ENCODE assay signal across 9 mouse cellular contexts in the genomic region with DNA sequence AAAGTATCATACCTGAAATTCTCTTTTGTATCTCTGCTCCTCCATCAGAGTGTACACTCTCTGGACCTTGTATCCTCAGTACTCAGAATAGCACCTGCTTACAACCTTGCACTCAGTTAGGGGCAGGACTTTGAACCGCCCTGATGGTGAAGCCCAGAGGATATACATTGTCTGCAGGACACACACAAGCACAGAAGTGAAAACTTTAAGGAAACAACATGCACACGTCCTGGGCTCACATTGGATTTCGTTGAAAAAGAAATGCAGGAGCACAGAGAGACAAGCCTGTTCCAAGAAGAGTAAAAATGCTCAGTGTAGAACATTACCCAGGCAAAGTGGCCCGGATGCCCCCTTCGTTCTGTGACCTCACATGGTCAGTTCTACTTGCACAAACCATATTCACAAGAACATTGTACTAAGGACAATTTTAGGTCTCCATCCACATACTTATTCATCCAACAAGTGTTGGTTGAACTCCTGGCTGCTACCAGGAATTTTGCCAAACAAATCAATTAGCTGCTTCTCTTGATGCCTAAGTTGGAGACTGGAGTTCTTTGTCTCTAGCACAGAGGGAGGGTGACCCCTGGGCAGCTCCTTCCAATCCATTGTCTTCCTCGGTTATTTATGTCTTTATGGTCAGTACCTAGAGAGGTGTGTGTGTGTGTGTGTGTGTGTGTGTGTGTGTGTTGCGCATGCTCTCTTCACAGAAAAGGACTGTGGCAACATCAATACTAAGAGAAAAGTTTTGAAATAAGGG. TPM values are rescaled to one million over a fixed set of nuclear protein-coding genes. Genes with fewer than 3 reads are reported as not detected.
DNase-seq lines count a peak whose midpoint lies in the region; ATAC-seq and TF ChIP-seq lines count a peak whose summit lies in the region.
"Had no signal": no experiment of that assay in that cellular context is flagged by ENCODE, and none has a peak within 500 bp of the region (broad histone marks: within the 10 kb centered on the region; RNA-seq: fewer than 3 reads in every experiment).

No protein-coding gene starts in this region.

- no peak for ATAC-seq in forebrain, embryonic 11.5 days (replicated peaks; ENCODE audit: low FRiP score)
- no peak for ATAC-seq in forebrain, embryonic 16.5 days
- ATAC-seq in megakaryocyte, adult 5-6 weeks (ENCODE audit: poor library complexity, severe bottlenecking): no peak
- ATAC-seq in hindbrain, postnatal 0 days: no peak

- no peaks in the 10 kb centered on the region for H3K9me3 ChIP-seq in forebrain, embryonic 11.5 days (ENCODE audit: control insufficient read depth, low read length)
- no peaks in the 10 kb centered on the region for H3K9me3 ChIP-seq in forebrain, embryonic 16.5 days (ENCODE audit: control insufficient read depth, low read length)
- H3K9me3 ChIP-seq in megakaryocyte, embryonic 14.5 days: peaks cover 1% of the 10 kb centered on the region; the same call in 1 of the 2 replicates
- no peaks in the 10 kb centered on the region for H3K9me3 ChIP-seq in hindbrain, postnatal 0 days (ENCODE audit: low read length)

- no peak overlapping the region for H3K27ac ChIP-seq in forebrain, embryonic 11.5 days (ENCODE audit: low read depth, low read length)
- no peak overlapping the region for H3K27ac ChIP-seq in forebrain, embryonic 16.5 days (ENCODE audit: low read length)
- no peak overlapping the region for H3K27ac ChIP-seq in hindbrain, postnatal 0 days
- H3K27ac ChIP-seq: left cerebral cortex, adult 2 months had no signal

- no peaks in the 10 kb centered on the region for H3K27me3 ChIP-seq in forebrain, embryonic 11.5 days (ENCODE audit: control insufficient read depth, insufficient read depth, low read length)
- H3K27me3 ChIP-seq in forebrain, embryonic 16.5 days (replicated peaks; ENCODE audit: control insufficient read depth, insufficient read depth, low read length): no peaks in the 10 kb centered on the region
- no peaks in the 10 kb centered on the region for H3K27me3 ChIP-seq in megakaryocyte, embryonic 14.5 days (replicated peaks)
- H3K27me3 ChIP-seq in hindbrain, postnatal 0 days (ENCODE audit: insufficient read depth, low read length): no peaks in the 10 kb centered on the region

- H3K36me3 ChIP-seq in forebrain, embryonic 11.5 days (ENCODE audit: control insufficient read depth, insufficient read depth, low read length): no peaks in the 10 kb centered on the region
- no peaks in the 10 kb centered on the region for H3K36me3 ChIP-seq in forebrain, embryonic 16.5 days (ENCODE audit: control insufficient read depth, insufficient read depth)
- peaks cover 13% of the 10 kb centered on the region for H3K36me3 ChIP-seq in megakaryocyte, embryonic 14.5 days (replicated peaks; ENCODE audit: low read length)
- no peaks in the 10 kb centered on the region for H3K36me3 ChIP-seq in hindbrain, postnatal 0 days (ENCODE audit: insufficient read depth, low read length)

- H3K4me3 ChIP-seq in forebrain, embryonic 11.5 days (ENCODE audit: low read depth, low read length): no peak overlapping the region
- H3K4me3 ChIP-seq in forebrain, embryonic 16.5 days (replicated peaks; ENCODE audit: low read length): no peak overlapping the region
- H3K4me3 ChIP-seq in megakaryocyte, embryonic 14.5 days (replicated peaks): peak overlapping the region; percentile 6
- no peak overlapping the region for H3K4me3 ChIP-seq in hindbrain, postnatal 0 days (ENCODE audit: low read length)

- no peak overlapping the region; the same call in 1 of the 2 replicates for H3K4me2 ChIP-seq in forebrain, embryonic 11.5 days (ENCODE audit: low read depth, low read length, severe bottlenecking)
- H3K4me2 ChIP-seq in forebrain, embryonic 16.5 days (ENCODE audit: low read length): no peak overlapping the region
- H3K4me2 ChIP-seq in hindbrain, postnatal 0 days (ENCODE audit: low read depth, low read length): 0 out of 2 replicates have a peak overlapping the region, but pooled peaks have one; percentile 98

- 19% methylated on average over 7 of the region's 7 CpGs for WGBS in forebrain, embryonic 11.5 days
- WGBS in forebrain, embryonic 16.5 days: 21% methylated on average over 7 of the region's 7 CpGs
- WGBS in hindbrain, postnatal 0 days: 17% methylated on average over 7 of the region's 7 CpGs

- no peak overlapping the region for H3K9ac ChIP-seq in forebrain, embryonic 11.5 days (ENCODE audit: low read length)
- no peak overlapping the region for H3K9ac ChIP-seq in forebrain, embryonic 16.5 days (replicated peaks; ENCODE audit: low read depth, low read length)
- no peak overlapping the region for H3K9ac ChIP-seq in hindbrain, postnatal 0 days (replicated peaks; ENCODE audit: low read length)

- DNase-seq in forebrain, embryonic 11.5 days (ENCODE audit: low spot score): peak; percentile 54
- DNase-seq in hindbrain, postnatal 0 days (ENCODE audit: low spot score): peak; percentile 35
- DNase-seq in retina, postnatal 1 day: peak; percentile 82
- no peak for DNase-seq in urinary bladder, adult 2 months (ENCODE audit: low spot score)
- DNase-seq in kidney, adult 9 months: no peak

- peaks cover 8% of the 10 kb centered on the region; the same call in 1 of the 2 replicates for H3K4me1 ChIP-seq in forebrain, embryonic 11.5 days (replicated peaks; ENCODE audit: control insufficient read depth, insufficient read depth, low read length)
- H3K4me1 ChIP-seq in forebrain, embryonic 16.5 days (replicated peaks; ENCODE audit: control insufficient read depth, insufficient read depth, low read length): peaks cover 28% of the 10 kb centered on the region
- H3K4me1 ChIP-seq in megakaryocyte, embryonic 14.5 days: peaks cover 80% of the 10 kb centered on the region
- H3K4me1 ChIP-seq in hindbrain, postnatal 0 days (ENCODE audit: insufficient read depth, low read length): peaks cover 12% of the 10 kb centered on the region; the same call in 1 of the 2 replicates

- TF ChIP-seq CTCF in hindbrain, postnatal 0 days (IDR thresholded peaks at IDR 0.05; ENCODE audit: low read depth): no peak

RNA-seq across cellular contexts. Expression of a gene that starts 1.2 kb away (rescaled TPM):
- polyA plus RNA-seq in forebrain, embryonic 11.5 days (2014; fragmentation: Nextera tagmentation; extraction: Ambion mirVana): 255 and 266 TPM in 2 replicates
- polyA plus RNA-seq in forebrain, embryonic 16.5 days (2015; fragmentation: Nextera tagmentation; extraction: Ambion mirVana): 98.8 and 109 TPM in 2 replicates
- 4.9 and 8.6 TPM in 2 replicates for polyA plus RNA-seq in megakaryocyte, embryonic 14.5 days (2012; ENCODE audit: insufficient read depth, low replicate concordance)
- 52.0 and 52.5 TPM in 2 replicates for total RNA-seq in megakaryocyte, adult 5-6 weeks (2015)
- 75.3 and 75.8 TPM in 2 replicates for total RNA-seq in megakaryocyte, adult 5-6 weeks (2017)
- 17.5 and 21.3 TPM in 2 replicates for total RNA-seq in hindbrain, postnatal 0 days (2014; rRNA removed)
- 12.8 and 14.4 TPM in 2 replicates for polyA plus RNA-seq in hindbrain, postnatal 0 days (2015; fragmentation: Nextera tagmentation; extraction: Ambion mirVana)
- polyA plus RNA-seq in urinary bladder, adult 2 months (2012; rRNA removed): 26.3 and 32.2 TPM in 2 replicates

Comparison
In these comparisons a context has a peak if more than half of its experiments do, and no peak if none do; other contexts are left out.
1. DNase-seq: peak in forebrain, embryonic 11.5 days (single experiment), hindbrain, postnatal 0 days (single experiment) and retina, postnatal 1 day (single experiment); none in urinary bladder, adult 2 months (single experiment) and kidney, adult 9 months (single experiment).